Mouse (Mus musculus) lung, adult 2 months (tissue): Measurements from ENCODE around the gene Fry.

Experiments
- CTCF ChIP-seq: fragments of 200-500 bp; IDR thresholded peaks from 2 replicates; pipeline ENCODE4 v1.5.1; 2011; ENCODE audit warnings: mild to moderate bottlenecking, low read length, control low read depth; ENCODE audit not compliant: insufficient read depth
- POLR2A ChIP-seq: fragments of 200-500 bp; IDR thresholded peaks from 2 replicates; pipeline ENCODE4 v1.6.1; 2011; ENCODE audit warnings: low read depth, mild to moderate bottlenecking, control low read depth, low read length, borderline replicate concordance; ENCODE audit errors: extremely low read depth

DNA sequence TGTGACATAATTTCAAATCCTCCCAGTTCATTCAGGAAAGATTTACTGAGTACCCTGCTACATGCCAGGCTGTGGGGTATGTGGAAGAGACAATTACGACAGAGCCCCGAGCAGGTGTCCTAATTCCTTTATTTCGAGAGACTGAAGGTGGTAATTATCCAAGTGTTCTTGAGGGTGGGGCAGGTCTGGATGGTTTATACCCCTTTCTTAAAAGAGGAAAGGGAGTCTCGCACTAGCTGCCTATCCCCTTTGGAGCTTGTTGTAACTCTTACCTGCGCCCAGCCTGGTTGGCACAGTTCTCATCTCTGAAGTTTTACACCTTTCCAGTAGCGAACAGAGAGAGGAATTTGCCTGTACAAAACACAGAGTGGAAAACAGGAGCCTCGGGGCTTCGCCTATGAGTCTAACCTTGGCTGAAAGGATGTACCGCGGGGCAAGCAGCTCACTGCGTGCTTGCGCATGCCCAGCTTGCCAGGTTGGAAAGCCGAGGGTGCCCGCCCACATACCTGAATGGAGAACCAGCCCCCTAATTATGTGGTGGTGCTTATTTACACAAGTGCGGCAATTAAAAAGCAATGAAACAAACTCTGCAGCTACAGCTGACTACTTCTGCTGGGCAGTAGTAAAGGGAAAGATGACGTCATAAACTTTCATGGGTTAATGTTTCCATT, 143.7 kb downstream of the Fry start:
- TF ChIP-seq CTCF = no peak
- no peak for TF ChIP-seq POLR2A
